Mouse (Mus musculus) liver, adult 2 months (tissue): ENCODE measurements around the gene Nxpe5.

ENCODE experiments used
- CTCF ChIP-seq: fragments of 200-500 bp; IDR thresholded peaks from 2 replicates; pipeline ENCODE4 v1.5.1; 2011; ENCODE audit warnings: low read depth, low read length, control low read depth
- POLR2A ChIP-seq: fragments of 200-500 bp; IDR thresholded peaks from 2 replicates; pipeline ENCODE4 v1.6.1; 2011; ENCODE audit warnings: low read length, control low read depth; ENCODE audit not compliant: insufficient read depth; ENCODE audit errors: extremely low read depth

GRCm38 (mm10) chr5:138279585-138280424 lies 54.1 kb downstream of the Nxpe5 start, which contains the start of the genes Gm43720, Gpc2 and Stag3:
- no peak for TF ChIP-seq CTCF
- TF ChIP-seq POLR2A: no peak
